Mouse (Mus musculus) spleen, adult 2 months (tissue): Measurements from ENCODE around the gene Tradd. TPM values are rescaled to one million over a fixed set of nuclear protein-coding genes. Genes with fewer than 3 reads are reported as not detected.
"Not testable (repeated sequence)": the region's sequence is repeated elsewhere in the genome, so short reads cannot be mapped to it uniquely, and the experiment has no call there.

Experiments used
- DNase-seq, 2 experiments: peaks; one replicate each; pipeline versions ENCODE4 v3.0.0 to v3.0.0-alpha.2; 2012 to 2021; ENCODE audit warnings: low spot score in 2 of 2, low read depth in 1 of 2
- H3K27ac ChIP-seq: fragments of 200-500 bp; 2 replicates; pipeline ENCODE4 v1.5.1; 2012; ENCODE audit warnings: low read length, inconsistent platforms; ENCODE audit not compliant: insufficient read depth
- H3K27me3 ChIP-seq: fragments of 200-500 bp; 2 replicates; pipeline ENCODE4 v1.6.1; 2012; ENCODE audit warnings: mild to moderate bottlenecking, moderate library complexity, low read length, inconsistent platforms; ENCODE audit not compliant: control insufficient read depth, insufficient read depth
- H3K36me3 ChIP-seq: fragments of 200-500 bp; 2 replicates; pipeline ENCODE4 v1.6.1; 2012; ENCODE audit warnings: mild to moderate bottlenecking, low read length, inconsistent platforms; ENCODE audit not compliant: control insufficient read depth, insufficient read depth
- H3K4me1 ChIP-seq: fragments of 200-500 bp; 2 replicates; pipeline ENCODE4 v1.6.1; 2011; ENCODE audit warnings: inconsistent platforms; ENCODE audit not compliant: control insufficient read depth, insufficient read depth, insufficient read length
- H3K4me3 ChIP-seq: fragments of 200-500 bp; 2 replicates; pipeline ENCODE4 v1.5.1; 2011; ENCODE audit warnings: mild to moderate bottlenecking, inconsistent platforms; ENCODE audit not compliant: insufficient read depth, insufficient read length; ENCODE audit errors: extremely low read depth
- CTCF ChIP-seq: fragments of 200-500 bp; IDR thresholded peaks from 2 replicates; pipeline ENCODE4 v1.5.1; 2011; ENCODE audit warnings: mild to moderate bottlenecking, inconsistent platforms; ENCODE audit not compliant: insufficient read depth, insufficient read length, insufficient replicate concordance; ENCODE audit errors: extremely low read depth
- POLR2A ChIP-seq: fragments of 200-500 bp; IDR thresholded peaks from 2 replicates; pipeline ENCODE4 v1.6.1; 2011; ENCODE audit warnings: low read depth, low read length, inconsistent platforms
- WGBS: fragments of 180-500 bp; shearing (Covaris S2); methylation state at CpG from one replicate; pipeline ENCODE4 v1.1.7; 2018; 5-methylcytosine and 5-hydroxymethylcytosine counted together
- polyA plus RNA-seq: library from polyadenylated mRNA; depleted of rRNA; stranded (reverse); fragments of >200 nt; gene quantifications from 2 replicates; pipeline ENCODE4 v1.2.3, GENCODE M21; 2012

Gene Tradd
- polyA plus RNA-seq, 1 experiment = 28.1 TPM

DNA sequence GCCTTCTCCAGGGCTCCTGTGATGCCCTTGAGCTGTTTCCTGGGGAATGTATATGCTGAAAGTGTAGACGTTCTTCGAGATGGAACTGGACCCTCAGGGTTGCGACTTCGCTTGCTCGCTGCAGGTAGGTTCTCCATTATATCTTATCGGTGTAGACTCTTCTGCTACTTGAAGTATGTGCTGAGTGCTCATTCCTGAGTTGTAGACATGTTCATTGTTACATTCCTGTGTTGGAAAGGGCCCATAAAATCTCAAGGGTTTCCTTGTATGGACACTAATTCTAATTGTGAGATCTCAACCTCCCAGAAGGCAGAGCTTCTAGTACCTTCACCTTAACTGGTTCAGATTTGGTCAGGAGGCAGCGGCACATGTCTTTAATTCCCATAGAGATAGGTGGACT lies 23.4 kb downstream of the Tradd start:
- TF ChIP-seq POLR2A (no peak), CTCF (no peak)
- Histone ChIP-seq H3K27me3 (no peaks in the 10 kb centered on the region), H3K27ac (no peak overlapping the region), H3K4me3 (no peak overlapping the region), H3K4me1 (no peaks in the 10 kb centered on the region), H3K36me3 (peaks cover 28% of the 10 kb centered on the region)
- WGBS = 98% methylated on average over 7 of the region's 7 CpGs
- no peak for DNase-seq

DNA sequence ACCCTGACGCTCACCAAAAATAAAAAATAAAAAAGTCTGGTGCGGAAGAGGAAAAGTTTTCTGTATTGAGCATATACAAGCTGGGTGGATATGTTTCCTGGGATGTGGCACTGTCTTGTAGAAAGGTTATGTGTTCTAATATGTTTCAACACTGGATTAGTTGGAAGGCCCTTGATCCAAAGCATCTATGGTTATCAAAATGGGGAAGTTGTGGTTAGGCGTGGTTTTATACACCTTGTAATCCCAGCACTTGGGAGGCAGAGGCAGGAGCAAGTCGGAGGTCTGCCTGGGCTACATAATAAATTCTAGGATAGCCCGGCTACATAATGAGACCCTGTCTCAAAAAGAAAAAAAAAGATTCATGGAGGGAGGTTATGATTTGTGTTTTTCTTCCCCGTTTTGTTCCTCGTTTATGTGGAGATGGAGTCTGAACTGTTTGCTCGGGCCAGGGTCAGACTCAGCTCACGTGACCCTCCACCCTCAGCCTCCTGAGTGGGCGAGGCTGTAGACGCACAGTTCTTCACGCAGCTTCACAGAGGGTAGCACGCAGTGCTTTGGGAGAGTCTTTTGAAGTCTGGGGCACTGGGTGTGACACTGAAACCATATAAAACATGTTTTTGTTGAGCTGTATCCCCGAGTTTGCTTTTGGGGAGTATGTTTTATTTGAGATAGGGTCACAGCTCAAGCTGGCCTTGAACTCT lies 26.8 kb downstream of the Tradd start:
- Histone ChIP-seq H3K4me1 (no peaks in the 10 kb centered on the region), H3K27ac (no peak overlapping the region), H3K27me3 (no peaks in the 10 kb centered on the region), H3K36me3 (peaks cover 34% of the 10 kb centered on the region), H3K4me3 (no peak overlapping the region)
- DNase-seq = no peak
- TF ChIP-seq CTCF (no peak), POLR2A (no peak)
- 84% methylated on average over 14 of the region's 14 CpGs for WGBS

DNA sequence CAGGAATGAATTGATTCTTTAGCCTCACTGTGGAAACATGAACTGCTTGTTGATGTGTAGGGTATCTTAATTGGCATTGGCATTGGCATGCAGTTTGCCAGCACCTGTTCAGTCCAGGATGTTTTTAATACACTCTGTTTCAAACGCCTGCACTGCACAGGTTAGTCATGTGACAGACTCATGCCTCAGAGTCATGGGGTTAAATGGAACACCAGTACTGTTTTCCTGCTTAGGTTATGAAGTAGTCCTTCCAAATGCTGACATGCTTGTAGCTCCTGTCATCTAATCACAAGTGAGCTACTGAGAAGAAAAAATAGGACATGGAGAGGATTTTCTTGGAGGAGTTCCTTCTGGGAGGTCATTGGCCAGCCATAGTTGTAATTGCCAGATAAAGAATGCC lies 29.2 kb downstream of the Tradd start:
- Histone ChIP-seq H3K4me3 (no peak overlapping the region), H3K36me3 (peaks cover 23% of the 10 kb centered on the region), H3K4me1 (no peaks in the 10 kb centered on the region; the same call in 1 of the 2 replicates), H3K27ac (no peak overlapping the region), H3K27me3 (no peaks in the 10 kb centered on the region)
- DNase-seq = no peak
- TF ChIP-seq CTCF (no peak), POLR2A (no peak)
- 78% methylated on average over 1 of the region's 1 CpGs for WGBS

DNA sequence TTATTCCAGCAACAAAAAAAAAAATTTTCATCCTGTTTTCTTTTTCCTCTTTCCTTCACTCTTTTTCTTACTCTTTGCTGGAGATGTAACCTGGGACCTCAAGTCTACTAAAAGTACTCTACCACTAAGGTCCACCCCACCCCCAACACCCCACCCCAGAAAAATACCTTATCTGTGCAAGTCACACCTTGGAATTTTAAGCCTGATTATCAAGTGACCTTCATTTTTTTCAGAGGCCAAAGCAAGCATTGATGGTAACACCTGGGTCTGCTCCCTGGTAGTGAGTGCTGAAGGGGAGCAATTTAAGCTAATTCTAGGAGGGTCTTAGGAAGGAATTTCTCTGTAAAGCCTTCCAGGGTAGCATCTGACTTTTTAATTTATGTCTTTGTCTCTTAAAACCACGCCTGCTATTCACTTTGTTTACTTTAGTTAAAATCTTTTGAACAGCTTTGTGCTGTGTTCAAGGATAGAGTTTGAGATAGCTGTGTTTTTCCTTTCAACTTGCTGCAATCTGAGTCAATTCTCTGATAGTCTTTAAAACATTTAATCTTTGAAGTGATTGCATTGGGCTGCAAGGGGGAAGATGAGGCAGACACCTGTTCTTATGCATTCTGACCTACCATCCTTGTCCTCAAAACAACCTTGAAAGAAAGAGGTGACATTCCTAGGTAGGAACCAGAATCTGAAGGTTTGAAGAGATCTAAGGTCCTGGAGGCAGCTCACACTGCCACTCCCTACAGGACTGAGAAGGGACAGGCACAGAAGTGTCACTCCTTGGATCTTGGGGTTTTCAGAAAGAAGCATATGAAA lies 31.1 kb downstream of the Tradd start:
- WGBS = 81% methylated on average over 1 of the region's 1 CpGs
- H3K36me3 ChIP-seq = peaks cover 14% of the 10 kb centered on the region
- no peak overlapping the region for H3K27ac ChIP-seq
- H3K27me3 ChIP-seq = no peaks in the 10 kb centered on the region
- no peak for DNase-seq
- TF ChIP-seq POLR2A = no peak
- TF ChIP-seq CTCF = no peak
- no peak overlapping the region for H3K4me3 ChIP-seq
- H3K4me1 ChIP-seq = no peaks in the 10 kb centered on the region; the same call in 1 of the 2 replicates

DNA sequence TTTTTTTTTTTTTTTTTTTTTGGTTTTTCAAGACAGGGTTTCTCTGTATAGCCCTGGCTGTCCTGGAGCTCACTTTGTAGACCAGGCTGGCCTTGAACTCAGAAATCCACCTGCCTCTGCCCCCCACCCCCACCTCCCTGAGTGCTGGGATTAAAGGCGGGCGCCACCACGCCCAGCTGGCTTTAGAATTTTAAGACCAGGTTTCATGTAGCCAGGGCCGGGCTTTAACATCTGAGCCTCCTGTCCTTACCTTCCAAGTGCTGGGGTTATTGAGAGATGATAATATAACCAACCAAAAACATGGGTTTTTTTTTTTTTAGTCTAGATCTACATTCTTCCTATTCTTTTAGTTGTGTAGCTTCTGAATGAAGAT lies 32.1 kb downstream of the Tradd start:
- H3K4me1 ChIP-seq, H3K27ac ChIP-seq, DNase-seq, H3K27me3 ChIP-seq, H3K4me3 ChIP-seq: not testable (repeated sequence)
- WGBS = 96% methylated on average over 4 of the region's 4 CpGs
- H3K36me3 ChIP-seq = peaks cover 14% of the 10 kb centered on the region

DNA sequence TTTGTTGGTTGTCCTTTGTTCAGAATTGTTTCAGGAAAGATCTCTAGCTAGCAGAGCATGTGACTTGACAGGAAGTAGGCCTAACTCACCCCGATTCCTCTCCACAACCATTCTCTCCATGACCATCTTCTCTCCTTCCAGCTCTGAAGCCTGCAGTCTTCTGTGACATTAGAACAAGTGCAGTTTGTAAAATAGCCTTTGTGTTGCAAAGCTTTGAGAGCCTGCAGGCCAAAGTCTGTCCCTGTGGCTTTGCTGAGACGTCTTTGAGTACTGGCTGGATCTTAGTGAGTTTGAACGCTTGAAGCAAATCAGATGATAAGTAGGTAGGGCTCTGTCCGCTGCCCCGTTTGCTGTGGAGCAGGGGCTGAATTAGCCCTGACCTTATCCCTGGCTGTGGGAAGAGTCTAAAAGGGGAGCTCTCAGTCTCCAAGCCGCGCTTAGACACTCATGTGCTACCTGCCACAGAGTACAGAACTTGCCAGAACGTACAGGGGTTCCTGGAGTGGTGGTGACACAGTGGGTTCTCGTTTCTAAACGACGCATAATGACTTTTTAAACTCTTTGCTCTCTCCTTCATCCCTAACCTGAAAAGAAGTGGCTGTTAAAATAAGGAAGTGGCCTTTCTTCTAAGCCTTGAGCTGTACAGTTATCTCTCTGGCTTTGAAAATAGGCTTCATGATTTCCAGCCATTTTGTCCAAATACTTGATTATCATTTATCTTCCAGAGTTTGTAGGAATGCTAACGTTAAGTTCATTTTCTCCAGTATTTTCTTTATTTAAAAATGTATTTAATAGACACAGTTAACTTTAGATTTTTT lies 32.7 kb downstream of the Tradd start:
- 66% methylated on average over 12 of the region's 12 CpGs for WGBS
- TF ChIP-seq POLR2A (no peak), CTCF (no peak)
- peaks cover 12% of the 10 kb centered on the region for H3K36me3 ChIP-seq
- H3K4me3 ChIP-seq = no peak overlapping the region
- H3K27me3 ChIP-seq = no peaks in the 10 kb centered on the region
- no peak for DNase-seq
- H3K27ac ChIP-seq = no peak overlapping the region
- no peaks in the 10 kb centered on the region; the same call in 1 of the 2 replicates for H3K4me1 ChIP-seq
